Mouse (Mus musculus): ENCODE measurements around the gene Tex22.

DNA sequence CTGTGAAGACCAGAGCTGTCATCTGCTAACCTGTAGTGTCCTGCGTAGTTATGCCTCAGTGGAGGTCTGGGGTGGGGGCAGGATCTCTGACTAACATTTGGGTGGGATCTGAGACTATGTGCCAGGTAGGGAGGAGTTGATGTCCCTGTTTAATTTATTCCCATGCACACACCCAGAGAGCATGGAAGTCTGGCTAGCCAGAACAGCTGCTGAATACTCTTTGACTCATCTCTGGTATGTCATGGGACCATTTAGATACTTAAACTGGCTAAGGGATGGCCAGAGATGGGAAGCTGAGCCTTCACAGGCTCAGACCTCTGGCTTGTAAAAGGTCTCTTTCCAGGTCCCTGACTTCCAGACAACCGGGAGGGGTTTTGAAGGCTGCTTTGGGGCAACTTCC lies 46.8 kb upstream of the Tex22 start:
- TF ChIP-seq CTCF (IDR thresholded peaks at IDR 0.05), result no peak
- TF ChIP-seq POLR2A (IDR thresholded peaks at IDR 0.05; ENCODE audit: insufficient read depth, low read depth, low read length), result no peak
- no peak for TF ChIP-seq EP300 (IDR thresholded peaks at IDR 0.05; ENCODE audit: insufficient read depth, low read depth, low read length)

Data from heart, adult 2 months (tissue).